Mouse (Mus musculus) T-cell, adult 2 months (primary cell): ENCODE results near the gene Mrps18a.

Experiments used
- DNase-seq: peaks from one replicate; pipeline ENCODE4 v3.0.0; 2022; ENCODE audit warnings: low spot score

Mrps18a gene

GRCm38 (mm10) chr17:46110402-46111289 lies at the start of gene Mrps18a:
Gene Mrps18a, plus strand, starts transcription at chr17:46110986.
- DNase-seq: peak; percentile 85

- no peak for DNase-seq
These were observed 47.4 kb upstream of the Mrps18a start for GRCm38 (mm10) chr17:46063283-46063973.

- DNase-seq: no peak
These were observed 46.8 kb upstream of the Mrps18a start for GRCm38 (mm10) chr17:46063974-46064312.

DNA sequence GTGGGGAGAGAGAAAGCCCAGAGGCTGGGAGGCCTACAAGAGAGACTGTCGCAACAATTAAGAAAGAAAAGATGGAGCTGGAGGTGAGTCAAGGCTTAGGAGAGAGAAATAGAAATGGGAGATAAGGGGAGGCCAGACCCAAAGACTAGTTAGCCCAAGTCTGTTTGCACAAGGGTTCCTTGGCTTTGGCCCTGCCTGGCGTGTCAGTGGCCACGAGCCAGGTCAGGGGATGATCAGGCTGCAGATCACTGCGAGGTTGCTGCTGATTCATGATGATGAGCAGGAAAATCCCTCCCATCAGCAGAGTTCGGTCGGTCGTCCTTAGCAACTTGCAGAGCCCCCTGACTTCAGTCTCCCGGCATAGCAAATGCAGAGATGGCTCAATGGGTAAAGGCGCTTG lies 40.7 kb upstream of the Mrps18a start:
- DNase-seq: no peak

GRCm38 (mm10) chr17:46071531-46071930 lies 39.3 kb upstream of the Mrps18a start:
- no peak for DNase-seq

- DNase-seq: peak; percentile 93
These were observed 37.0 kb upstream of the Mrps18a start for GRCm38 (mm10) chr17:46073730-46074301.

DNA sequence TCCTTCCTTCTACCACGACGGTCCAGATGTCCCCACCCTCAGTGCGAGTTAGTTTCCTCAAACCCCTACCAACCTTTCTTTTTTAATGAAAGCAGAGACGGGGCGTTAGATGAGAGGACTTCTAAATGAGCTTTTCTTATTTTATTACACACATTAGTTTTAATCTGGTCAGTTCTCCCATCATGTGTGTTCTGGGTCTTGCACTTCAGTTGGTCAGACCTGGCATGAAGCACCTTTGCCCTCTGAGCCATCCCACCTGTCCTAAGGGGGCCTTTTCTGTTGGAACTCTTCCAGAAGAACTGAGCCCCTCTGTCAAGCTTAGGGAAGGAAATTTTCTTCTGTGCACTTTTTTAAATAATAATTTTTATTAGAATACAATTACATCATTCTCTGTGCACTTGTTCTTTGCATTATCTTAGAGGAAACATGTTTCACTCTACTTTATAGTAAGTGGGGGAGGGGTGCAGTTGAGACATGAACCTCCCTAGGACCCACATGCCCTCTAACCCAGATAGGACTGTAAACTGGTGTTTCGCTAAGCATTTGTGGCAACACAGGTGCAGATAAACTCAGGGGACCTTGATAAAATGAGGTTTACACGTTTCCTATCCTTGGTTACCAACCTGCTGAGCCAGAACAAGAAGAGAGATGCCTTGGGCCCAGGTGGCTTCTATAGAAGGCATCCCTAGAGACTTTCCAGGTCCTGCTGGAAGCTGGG lies 36.2 kb upstream of the Mrps18a start:
- DNase-seq: no peak

DNA sequence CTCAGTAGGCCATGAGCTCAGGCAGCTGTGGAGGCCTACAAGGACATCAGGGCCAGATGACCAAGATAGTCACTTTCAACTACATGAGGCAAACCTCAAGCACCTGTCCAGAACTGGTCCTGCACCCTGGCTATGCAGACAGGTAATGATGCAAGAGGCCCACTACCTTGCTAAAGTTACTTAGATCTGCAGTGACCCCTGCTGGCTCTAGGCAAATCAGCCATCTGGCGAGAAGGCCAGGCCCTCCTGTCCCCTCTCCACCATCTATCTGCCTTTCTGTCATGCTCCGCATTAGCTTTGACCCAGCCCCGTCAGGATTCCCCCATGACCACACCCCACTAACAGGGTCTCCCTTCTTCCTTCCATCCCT lies 35.7 kb upstream of the Mrps18a start:
- DNase-seq: peak; percentile 62

DNA sequence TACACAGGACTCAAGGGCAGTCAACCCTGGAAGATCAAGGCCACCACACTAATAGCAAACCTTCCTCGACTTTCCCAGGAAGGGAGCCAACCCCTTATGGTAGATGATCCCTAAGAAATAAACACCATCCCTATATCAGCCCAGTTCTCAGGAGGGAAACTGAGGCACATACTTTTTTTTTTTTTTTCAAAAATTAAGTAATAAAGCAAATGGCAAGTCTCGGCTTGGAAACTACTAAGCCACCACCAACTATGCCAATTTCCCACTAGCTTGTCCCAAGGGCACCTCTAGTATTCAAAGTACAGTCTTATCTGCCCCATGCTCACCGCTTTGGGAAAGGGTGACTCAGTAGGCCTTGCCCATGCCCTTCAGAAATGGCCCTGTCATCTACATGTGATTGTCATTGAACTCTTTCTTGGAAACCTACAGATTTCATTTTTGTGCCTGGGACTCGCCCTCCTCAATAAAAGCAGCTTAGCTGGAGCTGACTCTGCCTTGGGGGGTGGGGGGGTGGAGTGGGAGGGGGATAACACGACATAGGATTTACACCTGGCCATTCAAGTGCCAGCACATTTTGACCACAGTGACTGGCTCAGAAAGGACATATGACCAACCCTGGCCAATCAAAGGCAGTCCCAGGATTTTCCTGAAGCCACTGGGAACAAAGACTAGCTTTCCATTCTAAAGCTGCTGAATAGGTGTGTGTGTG lies 35.1 kb upstream of the Mrps18a start:
- no peak for DNase-seq

- DNase-seq: no peak
These were observed 34.6 kb upstream of the Mrps18a start for GRCm38 (mm10) chr17:46076260-46076551.

DNA sequence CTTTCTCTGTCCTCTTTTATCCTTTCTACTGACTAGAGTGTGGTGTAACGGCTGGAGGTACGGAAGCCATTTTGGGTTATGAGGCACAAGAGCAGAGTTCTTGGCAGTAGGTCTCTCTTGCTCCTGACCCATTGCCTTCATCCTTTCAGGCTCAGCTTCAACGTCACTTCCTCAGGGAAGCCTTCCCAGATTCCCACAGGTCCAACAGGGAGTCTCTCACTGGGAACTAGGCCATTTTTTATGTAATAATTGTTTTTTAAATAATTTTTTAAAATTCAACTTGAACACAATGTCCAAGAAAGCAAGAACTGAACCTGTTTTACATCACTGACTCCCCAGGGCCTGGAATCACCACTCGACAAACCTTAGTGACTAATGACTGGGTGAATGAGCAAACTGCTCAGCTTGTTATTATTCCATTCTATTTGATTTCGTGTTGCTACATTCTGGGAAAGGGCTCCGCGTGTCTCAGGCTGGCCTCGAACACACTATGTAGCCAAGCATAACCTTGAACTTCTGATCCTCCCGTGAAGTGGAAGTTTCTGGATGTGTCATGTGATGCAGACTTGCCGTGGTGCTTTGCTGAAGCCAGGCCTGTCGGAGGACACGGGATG lies 32.8 kb upstream of the Mrps18a start:
- no peak for DNase-seq

GRCm38 (mm10) chr17:46079037-46079436 lies 31.7 kb upstream of the Mrps18a start:
- no peak for DNase-seq

DNA sequence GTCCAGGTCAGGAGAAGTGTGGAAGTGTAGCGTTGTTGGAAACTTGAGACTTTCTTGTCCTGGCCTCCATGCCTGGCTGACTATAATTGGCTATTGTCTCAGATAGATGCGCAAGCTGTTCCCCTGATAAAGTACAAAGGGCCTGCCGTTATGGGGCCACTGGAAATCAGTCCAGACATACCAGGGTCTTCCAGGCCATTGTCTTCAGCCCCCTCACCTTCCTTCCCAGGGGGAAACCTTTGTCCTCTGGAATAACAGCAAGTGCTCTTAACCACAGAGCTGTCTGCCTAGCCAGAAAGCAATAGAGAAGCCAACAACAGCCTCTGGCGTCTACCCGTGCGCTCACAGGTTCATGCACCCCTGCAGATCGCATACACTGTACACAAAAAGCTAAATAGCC lies 30.4 kb upstream of the Mrps18a start:
- no peak for DNase-seq

DNA sequence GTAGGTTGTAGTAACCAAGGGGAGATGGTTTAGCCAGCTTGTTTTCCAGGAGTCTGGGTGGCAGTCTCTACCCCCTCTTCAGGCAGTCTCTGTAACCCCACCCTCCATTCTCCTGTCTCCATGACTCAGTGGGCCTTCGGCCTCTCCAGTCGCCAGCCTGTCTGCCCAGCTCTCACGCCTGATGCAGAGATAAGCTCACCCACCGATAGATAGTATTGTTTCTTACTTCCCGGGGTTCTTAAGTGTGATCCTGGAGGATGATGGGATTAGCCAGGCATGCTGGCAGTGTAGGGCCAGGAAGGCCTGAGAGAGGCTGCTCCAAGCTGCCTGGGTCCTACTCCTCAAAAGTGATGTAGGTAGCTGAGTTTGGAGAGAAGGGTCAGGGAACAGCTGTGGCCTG lies 29.7 kb upstream of the Mrps18a start:
- DNase-seq: no peak

GRCm38 (mm10) chr17:46081657-46082056 lies 29.1 kb upstream of the Mrps18a start:
- no peak for DNase-seq

- no peak for DNase-seq
These were observed 27.4 kb upstream of the Mrps18a start for GRCm38 (mm10) chr17:46083381-46083780.

DNA sequence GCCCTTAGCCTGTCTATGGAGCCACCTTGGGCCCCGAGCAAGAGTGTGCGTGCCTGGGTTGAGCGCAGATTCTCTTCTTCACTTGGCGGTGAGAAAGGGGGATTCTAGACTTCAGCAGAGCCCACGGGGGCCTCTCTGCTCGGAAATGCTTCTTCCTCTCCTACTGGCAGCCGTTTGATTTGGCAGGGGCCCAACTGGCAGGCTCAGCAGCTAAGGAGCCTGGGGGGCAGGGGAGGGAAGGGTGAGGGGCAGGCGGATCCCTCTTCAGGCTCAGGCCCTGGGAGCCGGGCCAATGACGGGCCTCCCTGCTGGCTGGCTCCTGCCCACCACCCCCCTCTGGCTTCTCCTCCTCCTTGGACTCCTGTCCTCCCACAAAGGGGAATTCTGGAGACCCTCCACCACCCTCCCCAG lies 26.7 kb upstream of the Mrps18a start:
- no peak for DNase-seq

- no peak for DNase-seq
These were observed 24.4 kb upstream of the Mrps18a start for GRCm38 (mm10) chr17:46086341-46086870.

- DNase-seq: no peak
These were observed 19.4 kb upstream of the Mrps18a start for GRCm38 (mm10) chr17:46091351-46091750.

DNA sequence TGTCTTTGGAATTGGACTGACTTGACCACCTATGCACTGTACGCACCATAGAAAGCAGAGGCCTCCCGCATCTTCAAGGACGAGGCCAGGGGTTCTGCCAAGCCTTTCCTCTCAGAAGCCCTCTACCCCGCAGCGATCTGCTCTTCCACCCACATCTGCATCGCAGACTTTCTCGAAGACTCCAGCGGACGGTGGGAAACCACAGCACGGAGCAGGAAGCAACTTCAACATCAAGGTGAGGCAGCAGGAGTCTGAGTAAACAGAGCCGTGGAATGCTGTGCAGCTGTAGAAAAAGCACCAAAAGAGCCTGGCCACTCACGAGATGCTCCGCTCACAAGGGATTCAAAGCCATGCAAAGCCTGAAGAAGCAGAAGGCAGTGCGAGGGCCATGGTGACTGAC lies 18.9 kb upstream of the Mrps18a start:
- peak; percentile 8 for DNase-seq

DNA sequence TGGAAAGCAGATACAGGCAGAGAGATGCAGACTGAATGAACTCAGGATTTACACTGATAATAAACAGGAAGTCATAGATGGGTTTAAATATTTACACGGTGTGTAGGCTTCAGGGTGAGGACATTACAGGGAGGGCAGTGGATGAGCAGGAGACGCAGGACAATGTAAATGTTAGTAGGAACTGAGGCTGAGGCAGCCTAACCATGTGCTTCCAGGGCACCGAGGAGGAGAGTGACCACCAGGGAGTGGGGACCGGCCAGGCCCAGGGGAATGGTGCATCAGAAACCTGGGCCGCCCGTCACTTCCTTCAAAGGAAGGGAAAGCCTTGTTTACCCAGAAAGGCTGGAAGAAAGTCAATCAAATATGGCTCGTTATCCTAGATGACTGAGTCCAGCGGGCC lies 12.3 kb upstream of the Mrps18a start:
- DNase-seq: no peak
